Mouse (Mus musculus): Measurements from ENCODE around the gene Fkbp8. TPM values are rescaled to one million over a fixed set of nuclear protein-coding genes. Genes with fewer than 3 reads are reported as not detected.

The Fkbp8 gene
- polyA plus RNA-seq, 1 experiment from 2014 or later = 281 TPM

- no peak overlapping the region; the same call in 1 of the 2 replicates for H3K4me2 ChIP-seq (replicated peaks; ENCODE audit: low read depth, low read length)
- H3K4me1 ChIP-seq (ENCODE audit: control insufficient read depth, insufficient read depth, low read length) = peaks cover 30% of the 10 kb centered on the region
- H3K9me3 ChIP-seq (ENCODE audit: control insufficient read depth, low read depth, low read length) = no peaks in the 10 kb centered on the region
- no peak overlapping the region for H3K9ac ChIP-seq (replicated peaks; ENCODE audit: low read depth, low read length)
- no peak overlapping the region for H3K27ac ChIP-seq (ENCODE audit: low read length)
- H3K27me3 ChIP-seq (ENCODE audit: control insufficient read depth, insufficient read depth, low read length) = peaks cover 94% of the 10 kb centered on the region
- 16% methylated on average over 10 of the region's 10 CpGs for WGBS
- H3K36me3 ChIP-seq (ENCODE audit: control insufficient read depth, insufficient read depth, low read length) = no peaks in the 10 kb centered on the region
- no peak overlapping the region for H3K4me3 ChIP-seq (ENCODE audit: low read depth, low read length)
- ATAC-seq (ENCODE audit: insufficient number of reproducible peaks, insufficient read depth, low FRiP score, low read depth) = no peak
Measured at GRCm38 (mm10) chr8:70490061-70490879, 37.3 kb upstream of the Fkbp8 start.

DNA sequence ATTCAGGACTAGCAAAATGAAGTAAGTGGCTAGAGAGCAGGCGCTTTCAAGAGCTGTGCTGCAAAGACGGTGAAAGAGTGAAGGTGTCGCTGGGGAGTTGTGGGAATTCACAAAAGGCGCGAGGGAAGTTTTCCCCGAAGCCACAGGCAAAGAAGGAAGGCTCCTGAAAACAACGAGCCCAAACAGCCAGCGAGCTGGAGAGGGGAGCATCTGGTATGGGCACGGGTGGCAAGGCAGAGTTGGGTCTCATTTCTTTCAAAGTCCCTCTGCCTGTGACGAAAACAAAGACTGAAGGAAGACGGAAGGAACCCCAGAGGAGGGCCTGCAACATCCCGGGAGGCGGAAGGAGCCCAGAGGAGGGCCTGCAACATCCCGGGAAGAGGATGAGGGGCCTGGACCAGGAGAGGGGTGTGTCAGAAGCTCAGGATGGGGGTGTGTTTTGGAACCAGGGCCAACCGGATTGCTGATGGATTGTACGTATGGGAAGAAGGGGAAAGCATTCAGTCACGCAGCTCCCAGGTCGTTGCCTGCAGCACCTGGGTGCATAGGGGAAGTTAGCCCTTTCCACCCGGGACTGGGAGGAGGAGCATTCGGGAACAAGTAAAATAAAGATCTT is 36.5 kb upstream of the Fkbp8 start:
- Histone ChIP-seq H3K27ac (ENCODE audit: low read length) (no peak overlapping the region), H3K9me3 (ENCODE audit: control insufficient read depth, low read depth, low read length) (no peaks in the 10 kb centered on the region), H3K4me3 (ENCODE audit: low read depth, low read length) (no peak overlapping the region), H3K9ac (replicated peaks; ENCODE audit: low read depth, low read length) (no peak overlapping the region), H3K4me2 (replicated peaks; ENCODE audit: low read depth, low read length) (no peak overlapping the region), H3K36me3 (ENCODE audit: control insufficient read depth, insufficient read depth, low read length) (no peaks in the 10 kb centered on the region), H3K4me1 (ENCODE audit: control insufficient read depth, insufficient read depth, low read length) (peaks cover 30% of the 10 kb centered on the region), H3K27me3 (ENCODE audit: control insufficient read depth, insufficient read depth, low read length) (peaks cover 95% of the 10 kb centered on the region)
- no peak for ATAC-seq (ENCODE audit: insufficient number of reproducible peaks, insufficient read depth, low FRiP score, low read depth)
- 6% methylated on average over 20 of the region's 20 CpGs for WGBS

- Histone ChIP-seq H3K9ac (replicated peaks; ENCODE audit: low read depth, low read length) (no peak within 1 kb of the TSS), H3K4me2 (replicated peaks; ENCODE audit: low read depth, low read length) (peak within 1 kb of the TSS; percentile 83), H3K27ac (ENCODE audit: low read length) (no peak within 1 kb of the TSS), H3K4me3 (ENCODE audit: low read depth, low read length) (peak within 1 kb of the TSS; percentile 31), H3K4me1 (ENCODE audit: control insufficient read depth, insufficient read depth, low read length) (peaks cover 30% of the 10 kb centered on the region), H3K9me3 (ENCODE audit: control insufficient read depth, low read depth, low read length) (no peaks in the 10 kb centered on the region), H3K36me3 (ENCODE audit: control insufficient read depth, insufficient read depth, low read length) (no peaks in the 10 kb centered on the region), H3K27me3 (ENCODE audit: control insufficient read depth, insufficient read depth, low read length) (peaks cover 95% of the 10 kb centered on the region)
- WGBS = 1% methylated on average over 45 of the region's 93 CpGs
- no peak for ATAC-seq (ENCODE audit: insufficient number of reproducible peaks, insufficient read depth, low FRiP score, low read depth)
Measured at GRCm38 (mm10) chr8:70492664-70493640, 34.6 kb upstream of the Fkbp8 start, which contains the start of gene Crlf1. Crlf1 (plus strand) TSS chr8:70493158.

- H3K9ac ChIP-seq (replicated peaks; ENCODE audit: low read depth, low read length) = no peak overlapping the region
- ATAC-seq (ENCODE audit: insufficient number of reproducible peaks, insufficient read depth, low FRiP score, low read depth) = no peak
- 1% methylated on average over 47 of the region's 47 CpGs for WGBS
- H3K4me3 ChIP-seq (ENCODE audit: low read depth, low read length) = peak overlapping the region; percentile 31; the same call in 1 of the 2 replicates
- H3K9me3 ChIP-seq (ENCODE audit: control insufficient read depth, low read depth, low read length) = no peaks in the 10 kb centered on the region
- no peaks in the 10 kb centered on the region for H3K36me3 ChIP-seq (ENCODE audit: control insufficient read depth, insufficient read depth, low read length)
- peak overlapping the region; percentile 83 for H3K4me2 ChIP-seq (replicated peaks; ENCODE audit: low read depth, low read length)
- H3K4me1 ChIP-seq (ENCODE audit: control insufficient read depth, insufficient read depth, low read length) = peaks cover 21% of the 10 kb centered on the region; the same call in 1 of the 2 replicates
- H3K27ac ChIP-seq (ENCODE audit: low read length) = no peak overlapping the region
- peaks cover 89% of the 10 kb centered on the region for H3K27me3 ChIP-seq (ENCODE audit: control insufficient read depth, insufficient read depth, low read length)
Measured at GRCm38 (mm10) chr8:70493692-70494415, 33.7 kb upstream of the Fkbp8 start.

DNA sequence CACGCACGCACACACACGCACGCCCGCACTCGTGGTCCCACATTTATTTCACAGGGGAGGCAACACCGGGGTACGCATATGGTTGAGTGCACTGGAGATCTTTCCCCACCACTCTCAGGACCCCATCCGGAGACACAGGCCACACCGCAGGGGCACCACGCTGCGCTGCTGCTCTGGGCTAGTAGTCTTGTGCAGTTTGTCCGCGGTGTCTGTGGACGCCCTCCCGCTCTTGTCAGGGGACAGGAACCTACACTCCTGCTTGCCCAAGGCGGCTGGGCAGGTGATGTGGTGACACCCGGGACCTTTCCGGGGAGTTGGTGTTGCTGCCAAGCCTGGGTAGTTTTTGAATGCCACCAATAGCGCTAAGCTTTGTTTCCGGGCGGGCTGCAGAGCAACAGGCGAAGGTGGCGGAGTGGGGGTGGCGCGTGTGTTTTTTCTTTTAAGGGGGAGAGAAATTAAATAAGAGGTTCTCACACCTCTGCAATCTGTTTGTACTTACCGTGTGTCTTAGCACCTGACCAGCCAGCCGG is 33.0 kb upstream of the Fkbp8 start:
- Histone ChIP-seq H3K4me1 (ENCODE audit: control insufficient read depth, insufficient read depth, low read length) (peaks cover 16% of the 10 kb centered on the region; the same call in 1 of the 2 replicates), H3K27ac (ENCODE audit: low read length) (no peak overlapping the region), H3K9me3 (ENCODE audit: control insufficient read depth, low read depth, low read length) (no peaks in the 10 kb centered on the region), H3K36me3 (ENCODE audit: control insufficient read depth, insufficient read depth, low read length) (no peaks in the 10 kb centered on the region), H3K27me3 (ENCODE audit: control insufficient read depth, insufficient read depth, low read length) (peaks cover 83% of the 10 kb centered on the region), H3K9ac (replicated peaks; ENCODE audit: low read depth, low read length) (no peak overlapping the region), H3K4me2 (replicated peaks; ENCODE audit: low read depth, low read length) (no peak overlapping the region), H3K4me3 (ENCODE audit: low read depth, low read length) (no peak overlapping the region)
- WGBS = 2% methylated on average over 28 of the region's 28 CpGs
- ATAC-seq (ENCODE audit: insufficient number of reproducible peaks, insufficient read depth, low FRiP score, low read depth) = no peak

- Histone ChIP-seq H3K27me3 (ENCODE audit: control insufficient read depth, insufficient read depth, low read length) (peaks cover 83% of the 10 kb centered on the region), H3K27ac (ENCODE audit: low read length) (no peak overlapping the region), H3K36me3 (ENCODE audit: control insufficient read depth, insufficient read depth, low read length) (no peaks in the 10 kb centered on the region), H3K9me3 (ENCODE audit: control insufficient read depth, low read depth, low read length) (no peaks in the 10 kb centered on the region), H3K9ac (replicated peaks; ENCODE audit: low read depth, low read length) (no peak overlapping the region), H3K4me2 (replicated peaks; ENCODE audit: low read depth, low read length) (0 out of 2 replicates have a peak overlapping the region, but pooled peaks have one; percentile 16), H3K4me3 (ENCODE audit: low read depth, low read length) (no peak overlapping the region), H3K4me1 (ENCODE audit: control insufficient read depth, insufficient read depth, low read length) (peaks cover 13% of the 10 kb centered on the region; the same call in 1 of the 2 replicates)
- no peak for ATAC-seq (ENCODE audit: insufficient number of reproducible peaks, insufficient read depth, low FRiP score, low read depth)
- 6% methylated on average over 21 of the region's 21 CpGs for WGBS
Measured at GRCm38 (mm10) chr8:70495001-70495770, 32.3 kb upstream of the Fkbp8 start.

DNA sequence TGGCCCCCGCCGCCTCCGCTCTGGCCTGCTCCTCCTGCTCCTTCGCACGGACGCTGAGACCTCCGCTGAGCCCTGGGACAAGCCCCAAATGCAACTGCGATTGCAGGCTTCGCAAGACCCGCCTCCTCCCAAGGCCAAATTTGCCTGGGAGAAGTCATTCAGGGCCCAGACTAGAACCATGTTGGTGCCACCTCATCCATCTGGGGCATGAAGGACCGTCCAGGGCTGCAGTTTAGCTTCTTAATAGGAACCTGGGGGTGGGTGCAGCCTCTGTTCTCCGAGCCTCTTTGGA is 31.8 kb upstream of the Fkbp8 start:
- no peak overlapping the region for H3K27ac ChIP-seq (ENCODE audit: low read length)
- no peak overlapping the region for H3K9ac ChIP-seq (replicated peaks; ENCODE audit: low read depth, low read length)
- H3K4me3 ChIP-seq (ENCODE audit: low read depth, low read length) = no peak overlapping the region
- no peaks in the 10 kb centered on the region for H3K9me3 ChIP-seq (ENCODE audit: control insufficient read depth, low read depth, low read length)
- H3K36me3 ChIP-seq (ENCODE audit: control insufficient read depth, insufficient read depth, low read length) = no peaks in the 10 kb centered on the region
- 9% methylated on average over 12 of the region's 12 CpGs for WGBS
- peaks cover 13% of the 10 kb centered on the region; the same call in 1 of the 2 replicates for H3K4me1 ChIP-seq (ENCODE audit: control insufficient read depth, insufficient read depth, low read length)
- H3K4me2 ChIP-seq (replicated peaks; ENCODE audit: low read depth, low read length) = 0 out of 2 replicates have a peak overlapping the region, but pooled peaks have one; percentile 16
- ATAC-seq (ENCODE audit: insufficient number of reproducible peaks, insufficient read depth, low FRiP score, low read depth) = no peak
- peaks cover 83% of the 10 kb centered on the region for H3K27me3 ChIP-seq (ENCODE audit: control insufficient read depth, insufficient read depth, low read length)

All from stomach, embryonic 14.5 days (tissue).